Mouse (Mus musculus) lung, adult 2 months (tissue): ENCODE data around the gene Gpt2.

Experiments
- CTCF ChIP-seq: fragments of 200-500 bp; IDR thresholded peaks from 2 replicates; pipeline ENCODE4 v1.5.1; 2011; ENCODE audit warnings: mild to moderate bottlenecking, low read length, control low read depth; ENCODE audit not compliant: insufficient read depth
- POLR2A ChIP-seq: fragments of 200-500 bp; IDR thresholded peaks from 2 replicates; pipeline ENCODE4 v1.6.1; 2011; ENCODE audit warnings: low read depth, mild to moderate bottlenecking, control low read depth, low read length, borderline replicate concordance; ENCODE audit errors: extremely low read depth

- TF ChIP-seq POLR2A, result no peak
- TF ChIP-seq CTCF, result no peak
Measured at GRCm38 (mm10) chr8:85496778-85497177, 4.4 kb downstream of the Gpt2 start.
